Mouse (Mus musculus) midbrain, postnatal 0 days (tissue): ENCODE measurements at regions not wholly inside any gene's neighbourhood (a gene's known extent, or its start where the extent isn't known, plus 50 kb on each side); places are given as distances from the start of the nearest gene placed in this dataset.

Source experiments
- ATAC-seq: fragments of 200-750 bp; cut with Nextera tagmentation; 2 replicates; pipeline ENCODE4 v1.8.0; 2017; ENCODE audit warnings: moderate number of reproducible peaks, mild to moderate bottlenecking, moderate TSS enrichment, moderate library complexity; ENCODE audit not compliant: low FRiP score
- DNase-seq: peaks from one replicate; pipeline ENCODE4 v3.0.0-alpha.2; 2015; ENCODE audit warnings: low spot score
- H3K27ac ChIP-seq: fragments of 300-500 bp; sonication (generic); 2 replicates; pipeline ENCODE4 v1.5.1; 2014; ENCODE audit warnings: low read depth, mild to moderate bottlenecking, low read length, mixed read lengths
- H3K27me3 ChIP-seq: fragments of 300-500 bp; sonication (generic); 2 replicates; pipeline ENCODE4 v1.6.1; 2014; ENCODE audit warnings: low read length, control low read depth, mixed read lengths; ENCODE audit not compliant: insufficient read depth
- H3K36me3 ChIP-seq: fragments of 300-500 bp; sonication (generic); 2 replicates; pipeline ENCODE4 v1.6.1; 2014; ENCODE audit warnings: low read length, control low read depth, mixed read lengths; ENCODE audit not compliant: insufficient read depth
- H3K4me1 ChIP-seq: fragments of 300-500 bp; sonication (generic); 2 replicates; pipeline ENCODE4 v1.6.1; 2014; ENCODE audit warnings: mild to moderate bottlenecking, control low read depth, antibody characterized with exemption, low read length, mixed read lengths; ENCODE audit not compliant: insufficient read depth
- H3K4me2 ChIP-seq: fragments of 300-500 bp; sonication (generic); 2 replicates; pipeline ENCODE4 v1.6.1; 2014; ENCODE audit warnings: low read depth, mild to moderate bottlenecking, low read length, mixed read lengths; ENCODE audit not compliant: poor library complexity, severe bottlenecking
- H3K4me3 ChIP-seq: fragments of 300-500 bp; sonication (generic); 2 replicates; pipeline ENCODE4 v1.5.1; 2014; ENCODE audit warnings: low read depth, mild to moderate bottlenecking, low read length, moderate library complexity
- H3K9ac ChIP-seq: fragments of 300-500 bp; sonication (generic); replicated peaks from 2 replicates; pipeline ENCODE4 v1.6.1; 2014; ENCODE audit warnings: mild to moderate bottlenecking, low read length, moderate library complexity, mixed read lengths; ENCODE audit not compliant: poor library complexity, severe bottlenecking
- H3K9me3 ChIP-seq: fragments of 300-500 bp; sonication (generic); 2 replicates; pipeline ENCODE4 v1.6.1; 2016; ENCODE audit warnings: low read length, control low read depth
- CTCF ChIP-seq: IDR thresholded peaks from 2 replicates; pipeline ENCODE4 v1.5.1; 2016; ENCODE audit warnings: antibody characterized with exemption, mild to moderate bottlenecking
- WGBS: fragments of 180-500 bp; shearing (Covaris S2); extraction: QIAGEN DNeasy Blood & Tissue Kit; methylation state at CpG from one replicate; pipeline ENCODE4 v1.1.7; 2014; 5-methylcytosine and 5-hydroxymethylcytosine counted together

DNA sequence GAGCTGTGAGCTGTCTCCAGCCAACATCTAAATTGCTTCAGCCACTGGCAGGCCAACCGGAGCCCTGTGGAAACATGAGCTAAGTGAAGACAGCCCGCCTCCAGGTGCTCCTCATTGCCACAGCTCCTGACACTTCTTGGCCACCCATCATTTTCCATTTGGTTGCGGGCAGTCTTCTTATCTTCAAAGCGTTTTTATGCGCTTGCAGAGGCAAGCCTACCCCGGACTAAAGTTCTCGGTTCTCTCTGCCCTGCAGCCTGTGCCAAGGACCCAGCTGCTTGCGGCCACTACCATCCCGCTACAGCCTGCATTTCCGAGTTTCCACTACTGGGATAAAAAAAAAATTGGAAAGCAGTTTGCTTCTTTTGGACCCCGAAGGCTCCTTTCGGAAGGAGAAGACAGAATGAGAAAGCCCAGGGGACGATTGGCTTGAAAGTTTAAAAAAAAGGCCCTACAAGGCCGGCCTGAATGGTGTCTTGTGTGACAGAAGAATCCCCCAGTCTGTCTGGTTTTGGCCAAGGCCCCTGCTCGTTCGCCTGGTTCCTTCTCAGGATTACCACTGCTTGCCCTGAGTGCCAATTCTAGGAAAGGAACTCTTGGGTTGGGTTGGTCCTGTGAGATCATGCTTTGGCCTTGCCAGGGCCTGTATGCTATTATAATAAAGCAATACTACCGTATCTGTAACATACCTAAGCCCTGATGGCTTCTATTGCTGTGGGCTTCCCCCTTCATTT lies 124.6 kb upstream of the Meis1 start:
- Histone ChIP-seq H3K4me2 (no peak overlapping the region), H3K27me3 (no peaks in the 10 kb centered on the region), H3K4me3 (no peak overlapping the region), H3K27ac (no peak overlapping the region), H3K9me3 (no peaks in the 10 kb centered on the region), H3K36me3 (no peaks in the 10 kb centered on the region), H3K9ac (no peak overlapping the region), H3K4me1 (no peaks in the 10 kb centered on the region)
- ATAC-seq (no peak), DNase-seq (no peak)
- TF ChIP-seq CTCF = no peak
- WGBS = 84% methylated on average over 17 of the region's 17 CpGs

- Histone ChIP-seq H3K36me3 (no peaks in the 10 kb centered on the region), H3K27ac (no peak overlapping the region), H3K4me3 (no peak overlapping the region)
These were observed 125.7 kb upstream of the Meis1 start for GRCm38 (mm10) chr11:19144506-19144905.

DNA sequence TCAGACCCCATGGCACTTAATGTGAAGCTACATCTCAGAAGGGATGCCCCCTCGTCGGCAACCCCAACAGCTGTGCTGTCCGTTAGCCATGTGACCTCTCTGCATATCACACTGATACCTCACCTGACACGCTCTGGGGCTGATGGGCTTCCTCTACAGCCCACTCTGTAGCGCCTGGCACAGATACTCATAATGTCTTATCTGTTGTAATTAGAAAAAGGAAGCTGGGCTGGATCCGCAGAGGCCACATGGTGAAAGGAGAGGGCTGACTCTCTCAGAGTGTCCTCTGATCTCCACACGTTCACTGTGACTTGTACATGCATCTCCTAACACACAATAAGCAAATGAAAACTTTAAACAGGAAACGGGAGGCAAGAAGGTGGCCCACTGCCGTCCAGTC lies 126.5 kb upstream of the Meis1 start:
- H3K27ac ChIP-seq = no peak overlapping the region
- ATAC-seq = no peak
- no peak overlapping the region for H3K4me2 ChIP-seq
- TF ChIP-seq CTCF = no peak
- no peaks in the 10 kb centered on the region for H3K9me3 ChIP-seq
- H3K4me1 ChIP-seq = no peaks in the 10 kb centered on the region
- WGBS = 90% methylated on average over 9 of the region's 9 CpGs
- H3K9ac ChIP-seq = no peak overlapping the region
- H3K4me3 ChIP-seq = no peak overlapping the region
- no peaks in the 10 kb centered on the region for H3K27me3 ChIP-seq
- H3K36me3 ChIP-seq = no peaks in the 10 kb centered on the region
- DNase-seq = no peak

More at GRCm38 (mm10) chr11:19144506-19144905, 125.7 kb upstream of the Meis1 start:
- H3K4me1 ChIP-seq = no peaks in the 10 kb centered on the region
- ATAC-seq = no peak
- WGBS = 85% methylated on average over 6 of the region's 6 CpGs
- H3K9ac ChIP-seq = no peak overlapping the region
- H3K4me2 ChIP-seq = no peak overlapping the region
- no peak for TF ChIP-seq CTCF
- no peaks in the 10 kb centered on the region for H3K9me3 ChIP-seq
- no peak for DNase-seq
- H3K27me3 ChIP-seq = no peaks in the 10 kb centered on the region

DNA sequence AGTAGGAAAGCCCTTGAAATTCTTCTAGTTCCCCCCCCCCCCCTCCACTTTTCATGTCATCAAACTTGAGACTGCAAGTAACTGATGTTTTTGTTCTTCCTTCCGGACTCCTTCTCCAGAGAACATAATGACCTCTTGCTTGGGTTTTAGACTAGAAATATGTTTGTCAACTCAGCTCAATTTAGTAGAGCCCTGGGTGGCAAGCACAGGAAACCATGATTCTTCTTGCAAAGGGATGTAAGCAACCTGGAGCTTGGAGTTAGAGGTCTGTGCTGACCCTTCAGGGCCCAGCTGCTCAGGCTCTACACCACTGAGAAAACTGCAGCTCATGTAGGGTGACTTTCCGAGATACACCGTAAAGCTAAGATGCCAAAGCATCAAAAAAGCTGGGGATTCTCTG lies 127.2 kb upstream of the Meis1 start:
- H3K9me3 ChIP-seq = no peaks in the 10 kb centered on the region
- no peak for ATAC-seq
- WGBS = 92% methylated on average over 3 of the region's 3 CpGs

GRCm38 (mm10) chr11:19151026-19151425 lies 132.2 kb upstream of the Meis1 start:
- Histone ChIP-seq H3K9ac (no peak overlapping the region), H3K27ac (no peak overlapping the region), H3K27me3 (no peaks in the 10 kb centered on the region), H3K4me1 (no peaks in the 10 kb centered on the region), H3K4me3 (no peak overlapping the region), H3K36me3 (no peaks in the 10 kb centered on the region), H3K9me3 (no peaks in the 10 kb centered on the region), H3K4me2 (no peak overlapping the region)
- no peak for ATAC-seq
- 64% methylated on average over 3 of the region's 3 CpGs for WGBS
- no peak for TF ChIP-seq CTCF
- DNase-seq = no peak

More for the DNA sequence above, 127.2 kb upstream of the Meis1 start:
- Histone ChIP-seq H3K36me3 (no peaks in the 10 kb centered on the region), H3K27me3 (no peaks in the 10 kb centered on the region), H3K4me1 (no peaks in the 10 kb centered on the region), H3K9ac (no peak overlapping the region), H3K4me2 (no peak overlapping the region), H3K4me3 (no peak overlapping the region), H3K27ac (no peak overlapping the region)
- TF ChIP-seq CTCF = no peak
- no peak for DNase-seq

DNA sequence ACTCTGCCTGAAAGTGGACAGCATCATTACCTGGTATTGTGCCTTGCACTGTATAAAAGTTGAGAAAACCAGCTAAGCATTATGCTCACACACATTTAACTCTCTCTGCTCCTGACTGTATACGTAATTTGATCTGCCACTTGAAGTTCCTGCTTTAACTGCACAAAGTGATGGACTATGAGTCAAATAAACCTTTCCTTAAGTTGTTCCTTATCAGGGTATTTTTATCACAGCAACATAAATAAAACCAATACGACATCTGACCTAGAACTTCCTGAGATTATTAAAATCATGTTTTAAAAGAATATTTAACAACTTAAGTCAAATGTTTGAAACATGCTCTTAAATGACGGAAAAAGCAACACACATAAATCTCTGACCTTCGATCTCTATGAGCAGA lies 134.9 kb upstream of the Meis1 start:
- H3K27me3 ChIP-seq = no peaks in the 10 kb centered on the region
- WGBS = 92% methylated on average over 4 of the region's 4 CpGs
- no peak overlapping the region for H3K9ac ChIP-seq
- DNase-seq (no peak), ATAC-seq (no peak)
- no peak for TF ChIP-seq CTCF
- H3K4me2 ChIP-seq = no peak overlapping the region
- no peaks in the 10 kb centered on the region for H3K36me3 ChIP-seq
- H3K27ac ChIP-seq = no peak overlapping the region
- H3K4me1 ChIP-seq = no peaks in the 10 kb centered on the region
- no peak overlapping the region for H3K4me3 ChIP-seq
- H3K9me3 ChIP-seq = no peaks in the 10 kb centered on the region
